Mouse (Mus musculus) E14TG2a.4 (cell line): ENCODE data around the gene Rxfp3.

Experiments used
- H3K27me3 ChIP-seq: 2 replicates; pipeline ENCODE4 v1.6.1; 2014; ENCODE audit warnings: low read length, control low read depth; ENCODE audit not compliant: insufficient read depth
- H3K36me3 ChIP-seq: 2 replicates; pipeline ENCODE4 v1.6.1; 2014; ENCODE audit warnings: low read length, control low read depth; ENCODE audit not compliant: insufficient read depth
- H3K4me1 ChIP-seq: replicated peaks from 2 replicates; pipeline ENCODE4 v1.6.1; 2014; ENCODE audit warnings: low read depth, low read length, control low read depth
- H3K4me3 ChIP-seq: replicated peaks from 2 replicates; pipeline ENCODE4 v1.5.1; 2014; ENCODE audit warnings: mild to moderate bottlenecking, low read length
- H3K9me3 ChIP-seq: 2 replicates; pipeline ENCODE4 v1.6.1; 2014; ENCODE audit warnings: low read length, control low read depth
- CTCF ChIP-seq: conservative IDR thresholded peaks from 2 replicates; pipeline ENCODE4 v1.5.1; 2014; ENCODE audit warnings: low read length
- NANOG ChIP-seq: IDR thresholded peaks from 2 replicates; pipeline ENCODE4 v1.6.1; 2014; ENCODE audit warnings: borderline replicate concordance, low read length, mixed read lengths
- POU5F1 ChIP-seq: IDR thresholded peaks from 2 replicates; pipeline ENCODE4 v1.6.1; 2014; ENCODE audit warnings: low read length, borderline replicate concordance

Rxfp3 gene

GRCm38 (mm10) chr15:11065528-11066171 is 27.9 kb upstream of the Rxfp3 start:
- H3K36me3 ChIP-seq = no peaks in the 10 kb centered on the region
- TF ChIP-seq NANOG (no peak), CTCF (no peak), POU5F1 (no peak)
- no peaks in the 10 kb centered on the region; the same call in 1 of the 2 replicates for H3K27me3 ChIP-seq
- H3K9me3 ChIP-seq = no peaks in the 10 kb centered on the region
- H3K4me1 ChIP-seq = peaks cover 15% of the 10 kb centered on the region
- no peak overlapping the region for H3K4me3 ChIP-seq

- Histone ChIP-seq H3K9me3 (no peaks in the 10 kb centered on the region), H3K4me1 (peaks cover 15% of the 10 kb centered on the region), H3K36me3 (no peaks in the 10 kb centered on the region), H3K27me3 (no peaks in the 10 kb centered on the region; the same call in 1 of the 2 replicates), H3K4me3 (peak within 1 kb of the TSS; percentile 43; the same call in 1 of the 2 replicates)
- no peak for TF ChIP-seq POU5F1
These were observed 27.0 kb upstream of the Rxfp3 start, which contains the start of gene Adamts12 for GRCm38 (mm10) chr15:11064558-11065411. Adamts12 (plus strand) TSS chr15:11064790.

GRCm38 (mm10) chr15:11064160-11064557 is 26.4 kb upstream of the Rxfp3 start:
- Histone ChIP-seq H3K27me3 (no peaks in the 10 kb centered on the region; the same call in 1 of the 2 replicates), H3K36me3 (no peaks in the 10 kb centered on the region), H3K4me3 (0 out of 2 replicates have a peak overlapping the region, but pooled peaks have one; percentile 43), H3K9me3 (no peaks in the 10 kb centered on the region), H3K4me1 (peaks cover 15% of the 10 kb centered on the region)
- TF ChIP-seq POU5F1 (no peak), CTCF (no peak), NANOG (no peak)

- Histone ChIP-seq H3K4me3 (no peak overlapping the region), H3K27me3 (no peaks in the 10 kb centered on the region; the same call in 1 of the 2 replicates), H3K9me3 (no peaks in the 10 kb centered on the region), H3K4me1 (peaks cover 15% of the 10 kb centered on the region), H3K36me3 (no peaks in the 10 kb centered on the region)
- TF ChIP-seq POU5F1 = no peak
- no peak for TF ChIP-seq CTCF
- TF ChIP-seq NANOG = no peak
These were observed 25.1 kb upstream of the Rxfp3 start for GRCm38 (mm10) chr15:11062903-11063302.

GRCm38 (mm10) chr15:11054440-11055080 is 16.8 kb upstream of the Rxfp3 start:
- Histone ChIP-seq H3K27me3 (no peaks in the 10 kb centered on the region), H3K4me1 (no peaks in the 10 kb centered on the region), H3K36me3 (no peaks in the 10 kb centered on the region), H3K4me3 (no peak overlapping the region), H3K9me3 (peaks cover 29% of the 10 kb centered on the region)
- TF ChIP-seq CTCF (no peak), POU5F1 (no peak)

- Histone ChIP-seq H3K4me1 (no peaks in the 10 kb centered on the region), H3K36me3 (no peaks in the 10 kb centered on the region), H3K9me3 (peaks cover 29% of the 10 kb centered on the region), H3K27me3 (no peaks in the 10 kb centered on the region), H3K4me3 (no peak overlapping the region)
- TF ChIP-seq POU5F1 (no peak), CTCF (no peak), NANOG (no peak)
These were observed 16.1 kb upstream of the Rxfp3 start for GRCm38 (mm10) chr15:11053678-11054439.

- Histone ChIP-seq H3K36me3 (no peaks in the 10 kb centered on the region), H3K4me1 (peaks cover 6% of the 10 kb centered on the region), H3K27me3 (peaks cover 18% of the 10 kb centered on the region), H3K4me3 (no peak overlapping the region), H3K9me3 (peaks cover 9% of the 10 kb centered on the region)
- no peak for TF ChIP-seq POU5F1
- no peak for TF ChIP-seq CTCF
- no peak for TF ChIP-seq NANOG
These were observed 5.0 kb upstream of the Rxfp3 start for GRCm38 (mm10) chr15:11042828-11043227.

GRCm38 (mm10) chr15:11041229-11041628 is 3.4 kb upstream of the Rxfp3 start:
- H3K4me3 ChIP-seq = no peak overlapping the region
- peaks cover 34% of the 10 kb centered on the region for H3K27me3 ChIP-seq
- peaks cover 21% of the 10 kb centered on the region for H3K4me1 ChIP-seq
- H3K36me3 ChIP-seq = no peaks in the 10 kb centered on the region
- peaks cover 9% of the 10 kb centered on the region for H3K9me3 ChIP-seq
- TF ChIP-seq CTCF = no peak
- TF ChIP-seq NANOG = no peak
- no peak for TF ChIP-seq POU5F1
